Mouse (Mus musculus): ENCODE measurements around the gene Zfp870. TPM values are rescaled to one million over a fixed set of nuclear protein-coding genes. Genes with fewer than 3 reads are reported as not detected.
"Not testable (repeated sequence)": the region's sequence is repeated elsewhere in the genome, so short reads cannot be mapped to it uniquely, and the experiment has no call there.

Gene Zfp870
- polyA plus RNA-seq, 1 experiment = 1.7 TPM

GRCm38 (mm10) chr17:32871483-32871882 is 20.0 kb downstream of the Zfp870 start:
- DNase-seq (ENCODE audit: low read depth) = no peak

- DNase-seq (ENCODE audit: low read depth) = not testable (repeated sequence)
Measured at GRCm38 (mm10) chr17:32867266-32867665, 24.2 kb downstream of the Zfp870 start.

- not testable (repeated sequence) for DNase-seq (ENCODE audit: low read depth)
Measured at GRCm38 (mm10) chr17:32856713-32857112, 34.7 kb downstream of the Zfp870 start.

- DNase-seq (ENCODE audit: low read depth) = no peak
Measured at GRCm38 (mm10) chr17:32851581-32851980, 39.9 kb downstream of the Zfp870 start.

GRCm38 (mm10) chr17:32841388-32841787 is 50.1 kb downstream of the Zfp870 start:
- DNase-seq (ENCODE audit: low read depth) = no peak

GRCm38 (mm10) chr17:32839083-32839802 is 52.2 kb downstream of the Zfp870 start:
- no peak for DNase-seq (ENCODE audit: low read depth)

- no peak for DNase-seq (ENCODE audit: low read depth)
Measured at GRCm38 (mm10) chr17:32830418-32830782, 61.0 kb downstream of the Zfp870 start.

- peak; percentile 46 for DNase-seq (ENCODE audit: low read depth)
Measured at GRCm38 (mm10) chr17:32829540-32830417, 61.7 kb downstream of the Zfp870 start, which contains the start of gene Zfp799. Gene Zfp799, minus strand, starts transcription at chr17:32830261.

Other genes with a start within 250 kb of the Zfp870 start
- gene Cyp4f40, start 232.7 kb downstream of the Zfp870 start, polyA plus RNA-seq (2012; rRNA removed) = 1.5 and 2.7 TPM in 2 replicates
- 18.4 and 20.6 TPM in 2 replicates for gene Cyp4f15, start 206.0 kb downstream of the Zfp870 start, polyA plus RNA-seq (2012; rRNA removed)
- gene Zfp871, start 103.4 kb downstream of the Zfp870 start, polyA plus RNA-seq (2012; rRNA removed) = 10.6 and 11.9 TPM in 2 replicates
- 0.19 and 0.33 TPM in 2 replicates for gene Zfp811, start 81.7 kb downstream of the Zfp870 start, polyA plus RNA-seq (2012; rRNA removed)
- 9.4 and 10.6 TPM in 2 replicates for gene Zfp799, start 61.4 kb downstream of the Zfp870 start, polyA plus RNA-seq (2012; rRNA removed)
- 0.23 and 0.55 TPM in 2 replicates for gene Cyp4f14, start 25.7 kb upstream of the Zfp870 start, polyA plus RNA-seq (2012; rRNA removed)
- gene Cyp4f13, start 55.8 kb upstream of the Zfp870 start, polyA plus RNA-seq (2012; rRNA removed) = 56.3 and 62.6 TPM in 2 replicates
- gene Zfp472, start 74.2 kb upstream of the Zfp870 start, polyA plus RNA-seq (2012; rRNA removed) = 1.2 and 1.8 TPM in 2 replicates
- 3.7 and 4.7 TPM in 2 replicates for gene Zfp952, start 101.5 kb upstream of the Zfp870 start, polyA plus RNA-seq (2012; rRNA removed)
- gene Zfp763, start 141.8 kb upstream of the Zfp870 start, polyA plus RNA-seq (2012; rRNA removed) = 1.4 and 1.7 TPM in 2 replicates
- gene 4921501E09Rik, start 176.4 kb upstream of the Zfp870 start, polyA plus RNA-seq (2012; rRNA removed) = not detected in 2 replicates
- 1.8 and 2.5 TPM in 2 replicates for gene Zfp563, start 197.7 kb upstream of the Zfp870 start, polyA plus RNA-seq (2012; rRNA removed)
- 0.09 and 0.14 TPM in 2 replicates for gene Morc2b, start 248.0 kb upstream of the Zfp870 start, polyA plus RNA-seq (2012; rRNA removed)

Data from gonadal fat pad, adult 2 months (tissue).